Mouse (Mus musculus) olfactory bulb, adult 2 months (tissue): ENCODE data around the gene Zfp853.

Source experiments
- CTCF ChIP-seq: fragments of 200-500 bp; IDR thresholded peaks from 2 replicates; pipeline ENCODE4 v1.5.1; 2012; ENCODE audit warnings: low read depth, mild to moderate bottlenecking, low read length, moderate library complexity; ENCODE audit not compliant: insufficient read depth
- POLR2A ChIP-seq: fragments of 200-500 bp; IDR thresholded peaks from 2 replicates; pipeline ENCODE4 v1.6.1; 2012; ENCODE audit warnings: mild to moderate bottlenecking, low read depth, low read length, moderate library complexity; ENCODE audit not compliant: insufficient read depth

GRCm38 (mm10) chr5:143270151-143270519, 23.3 kb downstream of the Zfp853 start:
- TF ChIP-seq CTCF (no peak), POLR2A (no peak)
